Mouse (Mus musculus): ENCODE data around the gene Lrp11. TPM values are rescaled to one million over a fixed set of nuclear protein-coding genes. Genes with fewer than 3 reads are reported as not detected.
"Not testable (repeated sequence)": the region's sequence is repeated elsewhere in the genome, so short reads cannot be mapped to it uniquely, and the experiment has no call there.

Gene Lrp11
- 10 to 100 TPM; 15.2 to 16.2 TPM for total RNA-seq (2021)
- long read RNA-seq, experiment 1, transcript Lrp11-201 (7 exons, 3,386 nt), result major isoform, 35 of 43 reads
- long read RNA-seq, experiment 1, partial matches to known transcripts, result 0 of 43 reads
- long read RNA-seq, experiment 1, other reads (novel, unspliced or antisense), result 6 of 43 reads
- long read RNA-seq, experiment 2, transcript Lrp11-201 (7 exons, 3,386 nt), result major isoform, 15 of 17 reads
- long read RNA-seq, experiment 2, partial matches to known transcripts, result 0 of 17 reads
- long read RNA-seq, experiment 2, other reads (novel, unspliced or antisense), result 2 of 17 reads

DNA sequence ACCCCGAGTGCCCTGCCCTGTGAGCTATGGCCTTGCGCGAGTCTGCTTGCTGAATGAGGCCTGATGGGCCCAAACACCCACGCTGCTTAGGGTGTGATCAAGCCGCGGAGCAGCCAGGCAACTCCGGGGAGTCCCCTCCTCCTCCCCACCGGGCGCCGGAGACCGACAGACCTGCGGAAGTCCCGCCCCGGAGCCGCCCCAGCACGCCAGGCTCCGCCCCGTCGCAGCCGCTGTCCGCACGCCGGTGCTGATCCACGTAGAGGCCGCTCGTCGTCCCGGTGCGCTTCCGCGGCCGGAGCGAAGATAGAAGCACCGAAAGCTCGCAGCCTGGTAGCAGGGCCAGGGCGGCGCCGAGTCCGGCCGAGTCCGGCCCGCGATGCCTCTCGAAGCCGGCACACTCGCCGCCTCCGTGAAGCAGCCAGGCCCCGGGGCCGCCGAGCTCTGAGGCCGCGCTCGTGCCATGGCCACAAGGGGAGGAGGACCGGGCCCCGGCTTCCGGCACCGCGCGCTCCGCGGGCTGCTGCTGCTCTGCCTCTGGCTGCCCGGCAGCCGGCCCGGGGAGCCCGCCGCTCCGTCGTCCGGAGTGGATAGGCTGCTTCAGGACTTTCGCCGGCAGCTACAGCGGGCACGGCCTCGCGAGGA lies at the start of gene Lrp11:
TSS of gene Lrp11 (plus strand) at position 209 of the 642 bp plus-strand sequence.
- peak; percentile 95 to 96 for DNase-seq

DNA sequence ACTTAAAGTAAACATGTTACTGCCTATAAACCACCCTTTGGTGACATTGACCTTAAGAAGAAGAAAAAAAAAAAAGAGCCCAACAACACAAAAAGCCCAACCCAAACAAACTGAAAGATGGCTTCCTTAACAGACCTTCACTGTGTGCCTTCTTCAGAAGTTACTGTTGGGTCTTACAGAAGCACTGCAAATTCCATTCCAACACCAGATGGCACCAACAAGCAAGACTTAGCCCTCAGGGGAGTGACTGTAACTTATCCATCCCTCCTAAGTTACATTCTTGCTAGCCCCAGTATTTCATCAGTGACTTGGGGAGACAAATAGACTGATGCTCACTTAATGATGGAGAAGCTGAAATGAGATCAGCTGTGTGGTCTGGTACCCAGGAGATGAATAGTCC lies 11.6 kb upstream of the Lrp11 start:
- DNase-seq, result peak; percentile 25 to 44

DNA sequence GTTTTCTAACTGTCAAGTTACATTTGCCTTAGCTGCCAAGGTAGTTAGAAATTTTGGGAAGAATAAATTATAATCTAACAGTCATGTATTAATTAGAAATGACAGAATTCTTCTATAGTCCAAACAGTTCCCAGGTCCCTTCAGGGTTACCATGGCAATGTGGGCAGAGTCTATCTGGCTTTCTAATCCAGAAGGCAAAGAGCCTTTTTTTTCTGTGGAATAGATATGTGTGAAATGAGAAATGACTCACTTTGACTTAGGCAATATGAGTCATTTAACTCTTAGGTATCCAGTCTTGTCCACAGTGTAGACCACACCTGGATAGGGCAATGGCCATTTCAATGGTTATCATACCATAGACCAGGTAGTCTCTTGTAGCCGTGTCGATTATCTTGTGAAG lies 8.2 kb upstream of the Lrp11 start:
- no peak for DNase-seq

GRCm38 (mm10) chr10:7582157-7582890 lies 7.3 kb upstream of the Lrp11 start:
- no peak for DNase-seq

DNA sequence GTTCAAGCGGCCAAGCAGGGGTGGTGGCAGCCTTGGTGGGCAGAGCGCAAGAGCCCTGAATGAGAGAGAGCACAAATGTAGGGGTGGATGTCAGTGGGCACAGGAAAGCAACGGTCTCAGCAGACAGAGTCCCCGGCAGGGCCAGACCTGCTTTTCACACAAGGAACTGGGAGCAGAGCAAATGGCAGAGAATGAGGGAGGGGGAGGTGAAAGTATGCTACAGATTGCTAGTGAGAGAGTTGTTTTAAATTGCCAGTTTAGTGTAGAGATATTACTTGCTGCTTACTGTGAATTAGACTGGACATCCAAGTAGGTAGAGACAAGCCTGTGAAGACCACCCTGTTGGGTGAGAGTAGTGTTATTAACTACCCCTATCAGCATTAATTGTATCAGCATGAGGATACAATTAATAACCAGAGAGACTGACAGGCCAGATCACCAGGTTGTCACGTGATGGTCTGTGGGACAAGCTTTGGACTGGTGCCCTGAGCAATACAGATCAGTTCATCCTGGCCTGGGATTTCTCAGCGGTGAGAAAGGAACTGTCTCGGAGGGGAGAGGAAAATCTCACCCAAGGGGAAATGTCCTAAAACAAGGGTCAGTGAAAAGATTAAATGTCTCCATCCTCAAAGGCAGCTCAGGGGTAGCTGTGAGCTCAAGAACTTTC lies 6.6 kb upstream of the Lrp11 start:
- no peak for DNase-seq

GRCm38 (mm10) chr10:7586771-7587170 lies 2.8 kb upstream of the Lrp11 start:
- DNase-seq, result peak in 1 of 2 experiments; percentile 42

DNA sequence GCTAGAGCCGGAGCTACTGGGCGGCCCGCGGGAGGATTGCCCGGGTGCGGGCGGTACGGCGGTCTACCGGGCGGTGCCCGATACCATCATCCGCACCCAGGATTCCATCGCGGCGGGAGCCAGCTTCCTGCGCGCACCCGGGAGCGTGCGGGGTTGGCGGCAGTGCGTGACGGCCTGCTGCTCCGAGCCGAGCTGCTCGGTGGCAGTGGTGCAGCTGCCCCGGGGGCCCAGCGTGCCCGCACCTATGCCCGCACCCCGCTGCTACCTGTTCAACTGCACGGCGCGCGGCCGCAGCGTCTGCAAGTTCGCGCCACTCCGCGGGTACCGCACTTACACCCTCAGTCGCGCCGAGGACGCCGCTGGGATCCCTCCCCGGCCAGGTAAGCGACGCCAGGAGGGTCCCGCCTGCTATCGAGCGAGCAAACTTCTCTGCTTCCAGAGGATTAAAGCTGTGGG lies 662 bp downstream of the Lrp11 start:
- no peak for DNase-seq

GRCm38 (mm10) chr10:7590792-7591191 lies 1.2 kb downstream of the Lrp11 start:
- no peak for DNase-seq

DNA sequence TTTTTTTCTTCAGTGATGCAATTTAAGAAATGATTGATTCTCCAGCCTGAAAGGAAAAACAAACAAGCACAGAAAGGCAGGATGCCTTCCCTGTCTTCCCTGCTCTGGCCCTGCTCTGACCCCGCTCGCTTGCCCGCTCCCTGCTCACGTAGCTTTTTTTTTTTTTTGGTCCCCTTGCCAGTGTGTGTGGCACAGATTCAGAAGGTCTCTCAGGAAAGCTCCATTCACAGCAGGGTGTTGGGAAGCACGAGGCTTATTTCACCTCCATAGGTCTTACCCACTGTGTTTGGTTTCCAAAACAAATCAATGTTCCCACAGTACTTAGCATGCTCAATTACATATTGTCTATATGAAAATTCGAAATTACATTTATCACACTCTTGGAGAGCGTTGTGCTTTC lies 5.2 kb downstream of the Lrp11 start:
- DNase-seq, result no peak

DNA sequence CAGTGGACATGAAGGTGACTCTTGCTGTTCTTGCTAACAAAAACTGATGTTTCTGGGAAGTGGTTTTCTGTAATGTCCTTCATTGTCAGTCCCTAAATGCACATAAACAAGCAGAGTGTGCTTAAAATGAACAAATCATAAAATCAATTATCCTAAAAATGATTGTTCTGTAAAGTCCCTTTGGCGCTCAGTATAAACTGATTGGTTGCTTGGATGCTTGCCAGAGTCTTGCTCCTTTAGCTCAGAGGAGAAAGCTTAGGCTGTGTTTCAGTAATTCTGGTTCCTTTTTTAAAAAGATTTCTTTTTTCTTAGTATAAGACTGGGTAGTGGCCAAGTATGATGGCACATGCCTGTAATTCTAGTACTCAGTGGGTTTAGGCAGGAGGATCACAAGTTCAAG lies 6.7 kb downstream of the Lrp11 start:
- DNase-seq, result no peak

DNA sequence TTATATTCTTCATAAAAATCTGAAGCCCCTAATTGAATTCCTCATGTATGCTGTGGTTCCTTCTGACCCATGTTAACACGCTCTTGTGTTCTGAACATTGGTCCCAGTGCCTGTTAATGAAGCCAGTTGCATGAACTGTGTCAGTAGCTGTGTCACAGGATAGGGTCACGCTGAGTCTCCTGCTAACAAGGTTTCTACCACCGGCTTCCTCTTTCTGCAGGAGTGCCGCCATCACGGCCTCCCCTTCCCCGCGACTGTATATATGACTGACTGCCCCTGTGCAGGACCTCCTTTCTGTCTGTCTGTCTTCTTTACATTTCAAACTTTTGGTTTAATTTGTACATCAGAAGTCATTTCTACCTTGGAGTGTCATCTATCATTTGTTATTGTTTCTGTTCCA lies 8.6 kb downstream of the Lrp11 start:
- DNase-seq, result no peak

DNA sequence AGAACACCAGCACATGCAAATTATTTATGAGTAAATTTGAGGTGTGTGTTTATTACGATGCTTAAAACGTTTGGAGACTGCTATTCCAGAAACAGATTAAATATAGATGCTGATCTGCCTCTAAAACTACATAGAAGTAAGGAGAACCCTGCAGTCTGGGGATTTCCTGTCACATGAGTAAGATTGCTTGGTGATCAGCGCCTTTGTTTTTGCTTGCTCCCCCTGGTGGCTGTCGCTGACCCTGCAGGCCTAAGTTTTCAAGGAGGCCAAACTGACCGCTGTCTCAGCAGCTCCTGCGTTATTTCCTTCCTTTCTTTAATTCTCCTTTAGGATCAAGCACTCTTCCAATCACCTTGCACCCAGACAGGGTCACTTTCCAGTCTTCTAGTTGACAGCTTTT lies 11.0 kb downstream of the Lrp11 start:
- DNase-seq, result peak; percentile 79 to 82

- no peak for DNase-seq
Measured at GRCm38 (mm10) chr10:7605168-7605567, 15.6 kb downstream of the Lrp11 start.

DNA sequence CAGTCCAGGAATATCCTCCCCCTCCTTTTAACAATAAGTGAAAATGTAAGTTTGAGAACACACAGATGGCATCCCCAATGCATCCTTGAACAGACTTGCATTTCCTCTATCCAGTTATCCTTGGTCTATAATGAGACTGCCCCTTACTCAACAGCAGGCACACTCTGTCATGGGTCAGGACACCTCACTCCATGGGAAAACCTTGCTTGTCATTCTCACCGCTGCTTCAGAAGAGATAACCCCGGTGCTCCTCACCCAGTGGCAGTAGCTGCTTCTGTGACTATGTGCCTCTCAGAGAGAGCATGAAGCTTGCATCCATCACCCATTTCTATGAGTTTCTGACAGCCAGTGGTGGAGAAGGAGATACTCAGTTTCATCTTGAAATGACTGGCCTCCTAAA lies 16.8 kb downstream of the Lrp11 start:
- no peak for DNase-seq

GRCm38 (mm10) chr10:7608611-7609010 lies 19.0 kb downstream of the Lrp11 start:
- no peak for DNase-seq

DNA sequence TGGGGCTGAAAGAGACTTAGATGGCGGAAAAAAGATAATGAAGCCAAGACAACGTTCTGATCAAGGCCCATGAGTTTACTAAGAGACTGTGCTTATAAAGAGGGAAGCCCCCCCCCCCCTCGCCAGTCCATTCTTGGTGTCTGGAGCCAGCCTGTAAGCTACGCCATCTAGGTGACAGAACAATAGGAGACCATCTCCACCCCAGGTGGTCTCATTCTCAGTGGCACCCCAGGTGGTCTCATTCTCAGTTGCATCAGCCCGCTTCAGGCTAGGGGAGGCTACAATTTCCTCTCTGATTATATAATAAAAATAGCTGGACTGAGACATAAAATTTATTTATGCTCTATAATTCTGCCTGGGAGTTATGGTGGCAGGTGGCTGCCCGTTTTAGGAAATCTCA lies 22.0 kb downstream of the Lrp11 start:
- DNase-seq, result no peak

DNA sequence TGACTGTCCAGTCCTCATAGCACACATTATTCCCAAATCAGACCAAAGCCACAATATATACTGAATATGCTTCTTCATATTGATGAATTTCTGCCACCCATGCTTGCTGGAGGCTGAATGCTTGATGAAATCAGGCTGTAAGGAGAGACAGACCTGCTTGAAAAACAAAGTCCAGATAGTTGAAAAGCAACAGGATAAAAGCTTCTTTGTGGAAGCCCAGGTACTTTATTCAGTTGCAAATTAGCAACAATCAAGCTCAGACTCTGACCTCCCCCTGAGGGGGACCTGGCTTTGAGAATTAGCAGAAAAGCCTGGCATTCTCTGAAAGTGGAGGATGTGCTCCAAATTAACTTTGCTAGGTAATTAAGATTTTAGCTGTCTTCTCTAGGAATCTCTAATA lies 22.6 kb downstream of the Lrp11 start:
- DNase-seq, result not testable (repeated sequence)

- DNase-seq, result no peak
Measured at GRCm38 (mm10) chr10:7614834-7615233, 25.2 kb downstream of the Lrp11 start.

GRCm38 (mm10) chr10:7617146-7617545 lies 27.5 kb downstream of the Lrp11 start:
- not testable (repeated sequence) for DNase-seq

DNA sequence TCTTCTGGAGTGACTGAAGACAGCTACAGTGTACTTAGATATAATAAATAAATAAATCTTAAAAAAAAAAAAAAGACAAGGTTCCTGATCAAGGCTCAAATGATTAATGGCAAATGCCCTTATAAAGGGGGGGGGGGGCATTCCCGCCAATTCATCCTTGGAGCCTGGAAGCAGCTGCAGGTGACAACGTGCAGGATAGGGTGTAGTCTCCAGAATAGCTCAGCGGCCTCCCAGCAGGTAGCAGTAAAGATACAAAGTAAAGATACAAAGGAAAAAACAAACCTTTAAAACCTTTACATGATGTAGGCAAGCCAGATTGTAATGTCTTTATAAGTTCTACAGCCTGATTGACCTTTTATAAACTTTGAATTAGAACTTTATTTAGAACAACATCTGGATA lies 28.0 kb downstream of the Lrp11 start:
- not testable (repeated sequence) for DNase-seq

DNA sequence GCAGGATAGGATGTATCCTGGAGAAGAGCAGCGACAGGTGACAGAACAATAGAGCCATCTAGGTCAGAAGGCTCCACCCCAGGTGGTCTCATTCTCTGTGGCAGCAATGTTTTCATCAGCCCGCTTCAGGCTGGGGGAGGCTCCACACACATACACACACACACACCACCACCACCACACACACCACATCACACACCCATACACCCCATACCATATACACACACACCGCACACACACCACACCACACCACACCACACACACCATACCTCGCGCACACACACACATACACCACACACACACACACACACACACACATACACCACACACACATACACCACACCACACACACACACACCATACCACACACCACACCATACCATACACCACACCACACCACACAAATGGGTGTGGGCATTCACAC lies 30.2 kb downstream of the Lrp11 start:
- no peak for DNase-seq

DNA sequence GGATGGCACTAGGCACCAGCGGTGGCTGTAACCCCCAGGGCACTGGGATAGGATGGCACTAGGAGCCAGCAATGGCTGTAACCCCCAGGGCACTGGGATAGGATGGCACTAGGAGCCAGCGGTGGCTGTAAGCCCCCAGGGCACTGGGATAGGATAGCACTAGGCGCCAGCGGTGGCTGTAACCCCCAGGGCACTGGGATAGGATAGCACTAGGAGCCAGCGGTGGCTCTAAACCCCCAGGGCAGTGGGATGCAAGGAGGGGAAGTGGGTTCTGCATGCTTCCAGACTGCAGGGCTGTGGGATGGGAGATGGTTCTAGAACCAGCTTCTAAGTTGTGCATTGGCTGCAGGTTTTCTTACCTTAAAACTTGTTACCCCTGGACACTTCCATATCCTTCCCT lies 31.1 kb downstream of the Lrp11 start:
- DNase-seq, result no peak

GRCm38 (mm10) chr10:7622378-7622777 lies 32.8 kb downstream of the Lrp11 start:
- no peak for DNase-seq

Measured in adrenal gland, postnatal 36 days (tissue).